In genomic region chr1:133596298-133597007, GRCm38 (mm10) we compare ENCODE assay signal across 9 mouse cellular contexts. TPM values are rescaled to one million over a fixed set of nuclear protein-coding genes. Genes with fewer than 3 reads are reported as not detected.
A peak's percentile ranks its signal among the peaks of the same experiment; 100 is the strongest.
DNase-seq lines count a peak whose midpoint lies in the region; ATAC-seq and TF ChIP-seq lines count a peak whose summit lies in the region.
"Had no signal": no experiment of that assay in that cellular context is flagged by ENCODE, and none has a peak within 500 bp of the region (broad histone marks: within the 10 kb centered on the region; RNA-seq: fewer than 3 reads in every experiment).

No protein-coding gene starts in this region.

- no peak for TF ChIP-seq EP300 in lung, postnatal 0 days (IDR thresholded peaks at IDR 0.05)

- no peaks in the 10 kb centered on the region for H3K27me3 ChIP-seq in lung, postnatal 0 days (replicated peaks; ENCODE audit: insufficient read depth, low read length)
- H3K27me3 ChIP-seq in stomach, embryonic 14.5 days (ENCODE audit: control insufficient read depth, insufficient read depth, low read length), result no peaks in the 10 kb centered on the region
- H3K27me3 ChIP-seq: liver, embryonic 15.5 days had no signal

- no peak overlapping the region for H3K9ac ChIP-seq in lung, postnatal 0 days (replicated peaks; ENCODE audit: low read depth)
- H3K9ac ChIP-seq in stomach, embryonic 14.5 days (replicated peaks; ENCODE audit: low read depth, low read length), result no peak overlapping the region
- H3K9ac ChIP-seq: liver, embryonic 15.5 days had no signal

- H3K9me3 ChIP-seq in lung, postnatal 0 days (ENCODE audit: low read length), result no peaks in the 10 kb centered on the region
- H3K9me3 ChIP-seq in stomach, embryonic 14.5 days (ENCODE audit: control insufficient read depth, low read depth, low read length), result no peaks in the 10 kb centered on the region
- H3K9me3 ChIP-seq: liver, embryonic 15.5 days had no signal

- H3K27ac ChIP-seq in lung, postnatal 0 days (ENCODE audit: low read length), result no peak overlapping the region
- peak overlapping the region; percentile 39; the same call in 1 of the 2 replicates for H3K27ac ChIP-seq in stomach, embryonic 14.5 days (ENCODE audit: low read length)
- H3K27ac ChIP-seq: liver, embryonic 15.5 days had no signal

- peak; percentile 8 for DNase-seq in adrenal gland, postnatal 10 days
- no peak for DNase-seq in adrenal gland, postnatal 14 days
- peak; percentile 79 for DNase-seq in lung, postnatal 0 days (ENCODE audit: low spot score)
- DNase-seq in lung, postnatal 14 days, result no peak
- peak; percentile 29 to 50 for DNase-seq in kidney, postnatal 4 days
- no peak for DNase-seq in thymus, postnatal 36 days
- no peak for DNase-seq in right cerebral cortex, postnatal 14 days

- 17% methylated on average over 4 of the region's 4 CpGs for WGBS in lung, postnatal 0 days
- 10% methylated on average over 4 of the region's 4 CpGs for WGBS in stomach, embryonic 14.5 days

- peak; percentile 52 for ATAC-seq in lung, postnatal 0 days
- ATAC-seq in stomach, embryonic 14.5 days (ENCODE audit: insufficient number of reproducible peaks, insufficient read depth, low FRiP score, low read depth), result peak; percentile 80; the same call in 1 of the 2 replicates

- H3K4me2 ChIP-seq in lung, postnatal 0 days (replicated peaks; ENCODE audit: low read depth, low read length), result no peak overlapping the region
- H3K4me2 ChIP-seq in stomach, embryonic 14.5 days (replicated peaks; ENCODE audit: low read depth, low read length), result 0 out of 2 replicates have a peak overlapping the region, but pooled peaks have one; percentile 2
- H3K4me2 ChIP-seq: liver, embryonic 15.5 days had no signal

- H3K4me1 ChIP-seq in lung, postnatal 0 days (ENCODE audit: insufficient read depth, low read depth, low read length), result no peaks in the 10 kb centered on the region
- 0 out of 2 replicates have a peak, but pooled peaks cover 10% of the 10 kb centered on the region for H3K4me1 ChIP-seq in stomach, embryonic 14.5 days (ENCODE audit: control insufficient read depth, insufficient read depth, low read length)
- H3K4me1 ChIP-seq: liver, embryonic 15.5 days had no signal

- H3K4me3 ChIP-seq in lung, postnatal 0 days (ENCODE audit: low read depth, low read length), result no peak overlapping the region
- H3K4me3 ChIP-seq in stomach, embryonic 14.5 days (ENCODE audit: low read depth, low read length), result no peak overlapping the region
- H3K4me3 ChIP-seq: liver, embryonic 15.5 days had no signal

- no peaks in the 10 kb centered on the region for H3K36me3 ChIP-seq in lung, postnatal 0 days (ENCODE audit: insufficient read depth, low read length)
- H3K36me3 ChIP-seq in stomach, embryonic 14.5 days (ENCODE audit: control insufficient read depth, insufficient read depth, low read length), result 0 out of 2 replicates have a peak, but pooled peaks cover 3% of the 10 kb centered on the region

- peak; percentile 65 for TF ChIP-seq CTCF in lung, postnatal 0 days (IDR thresholded peaks at IDR 0.05)

RNA-seq across cellular contexts. Expression of gene Snrpe, which starts 13.6 kb away (rescaled TPM):
- 100 to 1,000 TPM; 125 to 135 TPM for total RNA-seq in adrenal gland, postnatal 10 days (2021)
- 119 and 128 TPM in 2 replicates for total RNA-seq in adrenal gland, postnatal 14 days (2021)
- polyA plus RNA-seq in lung, postnatal 0 days (2015; fragmentation: Nextera tagmentation; extraction: Ambion mirVana), result 289 and 306 TPM in 2 replicates
- 697 and 785 TPM in 2 replicates for polyA plus RNA-seq in stomach, embryonic 14.5 days (2014; fragmentation: Nextera tagmentation; extraction: Ambion mirVana)

Comparison
In these comparisons a context has a peak if more than half of its experiments do, and no peak if none do; other contexts are left out.
1. DNase-seq: peak in adrenal gland, postnatal 10 days (single experiment), lung, postnatal 0 days (single experiment) and kidney, postnatal 4 days (2 of 2); none in adrenal gland, postnatal 14 days (single experiment), lung, postnatal 14 days (single experiment), thymus, postnatal 36 days (0 of 2) and right cerebral cortex, postnatal 14 days (single experiment).